Mouse (Mus musculus): ENCODE measurements around the gene Serpina3b. TPM values are rescaled to one million over a fixed set of nuclear protein-coding genes. Genes with fewer than 3 reads are reported as not detected.

The Serpina3b gene
- polyA plus RNA-seq, 1 experiment from 2014 or later = not detected

DNA sequence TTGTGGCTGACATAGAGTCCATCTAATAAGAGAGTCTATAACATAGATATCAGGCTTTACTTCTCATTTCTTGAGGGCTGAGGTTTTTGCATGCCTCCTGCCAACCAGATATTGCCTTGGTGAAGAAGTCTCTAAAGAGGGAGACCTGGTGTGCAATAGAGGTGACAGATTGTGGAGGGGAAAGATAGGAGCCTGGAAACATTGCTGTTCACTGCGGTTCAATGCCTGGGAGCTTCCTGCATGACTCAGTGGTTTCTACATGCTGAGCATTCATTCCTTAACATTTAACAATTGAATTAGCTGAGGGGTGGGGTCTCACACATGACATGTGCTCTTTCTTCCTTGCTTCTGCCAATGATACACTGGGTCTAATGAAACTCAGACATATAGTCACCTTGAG lies 4.7 kb upstream of the Serpina3b start:
- DNase-seq (ENCODE audit: low spot score) (no peak), ATAC-seq (no peak)
- H3K9me3 ChIP-seq (replicated peaks; ENCODE audit: control insufficient read depth, low read length) = no peaks in the 10 kb centered on the region
- no peak overlapping the region for H3K9ac ChIP-seq (ENCODE audit: low read length)
- no peaks in the 10 kb centered on the region for H3K4me1 ChIP-seq (ENCODE audit: control insufficient read depth, insufficient read depth, low read length)
- no peak overlapping the region for H3K4me3 ChIP-seq (ENCODE audit: low read depth, low read length)
- no peaks in the 10 kb centered on the region for H3K27me3 ChIP-seq (replicated peaks; ENCODE audit: control insufficient read depth, insufficient read depth, low read length)
- H3K36me3 ChIP-seq (ENCODE audit: control insufficient read depth, insufficient read depth, low read length) = no peaks in the 10 kb centered on the region
- H3K27ac ChIP-seq (ENCODE audit: low read depth, low read length) = no peak overlapping the region
- WGBS = 92% methylated on average over 1 of the region's 1 CpGs
- H3K4me2 ChIP-seq (ENCODE audit: low read length) = no peak overlapping the region

DNA sequence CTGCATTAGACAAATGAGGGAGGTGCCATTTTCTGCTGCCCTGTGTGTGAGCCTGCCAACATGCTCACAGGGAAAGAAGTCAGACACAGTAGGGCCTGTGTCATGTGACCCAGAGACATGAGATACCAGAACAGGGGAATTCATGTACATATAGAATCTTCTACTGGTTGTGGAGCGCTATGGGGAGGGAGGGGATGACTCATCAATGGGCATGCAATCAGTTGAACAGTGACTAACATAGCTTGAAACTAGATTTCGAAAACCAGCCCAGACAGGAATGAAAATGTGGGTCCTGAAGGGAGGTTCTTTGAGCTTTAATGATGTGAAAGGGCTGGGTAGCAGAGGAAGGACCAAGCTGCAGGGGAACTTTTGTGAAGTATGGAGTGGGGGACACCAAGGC lies 3.8 kb upstream of the Serpina3b start:
- WGBS = 79% methylated on average over 2 of the region's 2 CpGs
- Histone ChIP-seq H3K27ac (ENCODE audit: low read depth, low read length) (no peak overlapping the region), H3K4me2 (ENCODE audit: low read length) (no peak overlapping the region), H3K9ac (ENCODE audit: low read length) (no peak overlapping the region), H3K27me3 (replicated peaks; ENCODE audit: control insufficient read depth, insufficient read depth, low read length) (no peaks in the 10 kb centered on the region), H3K4me3 (ENCODE audit: low read depth, low read length) (no peak overlapping the region), H3K4me1 (ENCODE audit: control insufficient read depth, insufficient read depth, low read length) (no peaks in the 10 kb centered on the region), H3K9me3 (replicated peaks; ENCODE audit: control insufficient read depth, low read length) (no peaks in the 10 kb centered on the region), H3K36me3 (ENCODE audit: control insufficient read depth, insufficient read depth, low read length) (no peaks in the 10 kb centered on the region)
- DNase-seq (ENCODE audit: low spot score) = no peak
- no peak for ATAC-seq

- ATAC-seq (no peak), DNase-seq (ENCODE audit: low spot score) (no peak)
- Histone ChIP-seq H3K9me3 (replicated peaks; ENCODE audit: control insufficient read depth, low read length) (no peaks in the 10 kb centered on the region), H3K4me1 (ENCODE audit: control insufficient read depth, insufficient read depth, low read length) (no peaks in the 10 kb centered on the region), H3K4me2 (ENCODE audit: low read length) (no peak overlapping the region), H3K36me3 (ENCODE audit: control insufficient read depth, insufficient read depth, low read length) (no peaks in the 10 kb centered on the region), H3K4me3 (ENCODE audit: low read depth, low read length) (no peak overlapping the region), H3K27me3 (replicated peaks; ENCODE audit: control insufficient read depth, insufficient read depth, low read length) (no peaks in the 10 kb centered on the region), H3K27ac (ENCODE audit: low read depth, low read length) (no peak overlapping the region), H3K9ac (ENCODE audit: low read length) (no peak overlapping the region)
- WGBS = 89% methylated on average over 5 of the region's 5 CpGs
Observed at GRCm38 (mm10) chr12:104125021-104125560, 2.7 kb upstream of the Serpina3b start.

DNA sequence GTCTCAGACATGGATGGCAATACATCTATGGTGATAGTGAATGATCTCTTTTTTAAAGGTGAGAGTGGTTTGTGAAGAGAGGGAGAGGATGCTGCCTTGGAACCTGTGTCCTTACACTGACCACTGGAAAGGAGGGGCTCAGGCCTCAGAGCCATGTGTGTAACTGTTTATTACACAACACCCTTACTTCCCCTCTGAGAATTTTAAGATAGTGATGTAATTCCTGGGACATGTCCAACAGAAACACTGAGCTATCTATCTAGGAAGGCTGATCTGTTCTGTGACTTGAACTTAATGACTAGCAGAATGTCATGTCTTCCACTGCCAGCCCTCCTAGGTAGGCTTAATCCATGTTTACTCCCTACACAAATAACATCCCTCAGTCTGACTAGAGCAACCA lies 3.2 kb downstream of the Serpina3b start:
- Histone ChIP-seq H3K9ac (ENCODE audit: low read length) (no peak overlapping the region), H3K9me3 (replicated peaks; ENCODE audit: control insufficient read depth, low read length) (no peaks in the 10 kb centered on the region), H3K27ac (ENCODE audit: low read depth, low read length) (no peak overlapping the region), H3K27me3 (replicated peaks; ENCODE audit: control insufficient read depth, insufficient read depth, low read length) (no peaks in the 10 kb centered on the region), H3K4me1 (ENCODE audit: control insufficient read depth, insufficient read depth, low read length) (no peaks in the 10 kb centered on the region), H3K4me3 (ENCODE audit: low read depth, low read length) (no peak overlapping the region), H3K36me3 (ENCODE audit: control insufficient read depth, insufficient read depth, low read length) (no peaks in the 10 kb centered on the region), H3K4me2 (ENCODE audit: low read length) (no peak overlapping the region)
- ATAC-seq (no peak), DNase-seq (ENCODE audit: low spot score) (no peak)

DNA sequence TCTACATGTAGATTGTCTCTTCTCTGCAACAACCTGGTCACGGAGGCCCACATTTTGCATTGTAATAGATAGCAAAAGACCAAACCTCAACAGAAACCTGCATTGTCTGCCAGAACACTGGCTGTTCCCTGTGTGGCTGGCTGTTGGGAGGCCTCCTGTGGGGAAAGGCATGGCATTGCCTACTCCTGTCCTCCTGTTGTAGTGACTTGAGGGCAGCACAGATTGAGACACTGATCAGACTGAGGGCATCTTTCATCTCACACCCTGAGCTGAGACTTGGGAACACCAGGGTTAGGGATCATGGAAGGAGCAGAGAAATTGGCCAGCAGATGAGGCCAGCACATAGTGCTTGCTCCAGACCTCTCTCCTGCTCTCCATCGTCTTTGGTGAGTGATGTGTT lies 10.4 kb downstream of the Serpina3b start:
- no peaks in the 10 kb centered on the region for H3K36me3 ChIP-seq (ENCODE audit: control insufficient read depth, insufficient read depth, low read length)
- no peak overlapping the region for H3K9ac ChIP-seq (ENCODE audit: low read length)
- no peak for DNase-seq (ENCODE audit: low spot score)
- H3K4me2 ChIP-seq (ENCODE audit: low read length) = no peak overlapping the region
- no peaks in the 10 kb centered on the region for H3K9me3 ChIP-seq (replicated peaks; ENCODE audit: control insufficient read depth, low read length)
- no peak overlapping the region for H3K4me3 ChIP-seq (ENCODE audit: low read depth, low read length)
- 83% methylated on average over 2 of the region's 2 CpGs for WGBS
- H3K27ac ChIP-seq (ENCODE audit: low read depth, low read length) = no peak overlapping the region
- H3K4me1 ChIP-seq (ENCODE audit: control insufficient read depth, insufficient read depth, low read length) = no peaks in the 10 kb centered on the region
- H3K27me3 ChIP-seq (replicated peaks; ENCODE audit: control insufficient read depth, insufficient read depth, low read length) = no peaks in the 10 kb centered on the region
- no peak for ATAC-seq

- H3K36me3 ChIP-seq (ENCODE audit: control insufficient read depth, insufficient read depth, low read length) = no peaks in the 10 kb centered on the region
- H3K9me3 ChIP-seq (replicated peaks; ENCODE audit: control insufficient read depth, low read length) = no peaks in the 10 kb centered on the region
- no peaks in the 10 kb centered on the region for H3K27me3 ChIP-seq (replicated peaks; ENCODE audit: control insufficient read depth, insufficient read depth, low read length)
- H3K4me2 ChIP-seq (ENCODE audit: low read length) = no peak overlapping the region
- H3K27ac ChIP-seq (ENCODE audit: low read depth, low read length) = no peak overlapping the region
- no peak overlapping the region for H3K9ac ChIP-seq (ENCODE audit: low read length)
- WGBS = 86% methylated on average over 4 of the region's 4 CpGs
- no peak for ATAC-seq
- H3K4me3 ChIP-seq (ENCODE audit: low read depth, low read length) = no peak overlapping the region
- H3K4me1 ChIP-seq (ENCODE audit: control insufficient read depth, insufficient read depth, low read length) = no peaks in the 10 kb centered on the region
- no peak for DNase-seq (ENCODE audit: low spot score)
Observed at GRCm38 (mm10) chr12:104140543-104141103, 12.8 kb downstream of the Serpina3b start.

GRCm38 (mm10) chr12:104141506-104141905 lies 13.7 kb downstream of the Serpina3b start:
- ATAC-seq = no peak
- H3K9ac ChIP-seq (ENCODE audit: low read length) = no peak overlapping the region
- no peaks in the 10 kb centered on the region for H3K27me3 ChIP-seq (replicated peaks; ENCODE audit: control insufficient read depth, insufficient read depth, low read length)
- H3K4me1 ChIP-seq (ENCODE audit: control insufficient read depth, insufficient read depth, low read length) = no peaks in the 10 kb centered on the region
- no peak overlapping the region for H3K4me3 ChIP-seq (ENCODE audit: low read depth, low read length)
- no peak overlapping the region for H3K27ac ChIP-seq (ENCODE audit: low read depth, low read length)
- no peak for DNase-seq (ENCODE audit: low spot score)
- no peaks in the 10 kb centered on the region for H3K36me3 ChIP-seq (ENCODE audit: control insufficient read depth, insufficient read depth, low read length)
- H3K4me2 ChIP-seq (ENCODE audit: low read length) = no peak overlapping the region
- no peaks in the 10 kb centered on the region for H3K9me3 ChIP-seq (replicated peaks; ENCODE audit: control insufficient read depth, low read length)
- 79% methylated on average over 1 of the region's 1 CpGs for WGBS

DNA sequence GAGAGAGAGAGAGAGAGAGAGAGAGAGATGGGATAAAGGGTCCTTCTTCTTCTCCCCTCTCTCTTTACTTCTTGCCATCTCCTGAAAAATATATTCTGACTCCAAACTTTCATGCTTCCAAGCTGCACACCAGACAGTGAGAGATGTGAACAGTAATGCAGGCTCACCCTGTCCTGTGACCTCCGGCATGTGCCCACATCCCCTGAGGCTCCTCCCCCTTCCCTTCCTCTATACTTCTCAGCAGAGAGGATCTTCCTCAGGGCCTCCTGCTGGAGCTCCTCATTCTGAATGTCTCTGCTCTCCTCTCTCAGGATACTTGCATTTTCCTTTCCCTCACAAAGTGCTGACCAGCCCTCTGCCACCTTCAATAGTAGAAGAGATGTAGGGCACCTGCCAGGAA lies 14.6 kb downstream of the Serpina3b start:
- Histone ChIP-seq H3K4me2 (ENCODE audit: low read length) (no peak overlapping the region), H3K9ac (ENCODE audit: low read length) (no peak overlapping the region), H3K9me3 (replicated peaks; ENCODE audit: control insufficient read depth, low read length) (no peaks in the 10 kb centered on the region), H3K27me3 (replicated peaks; ENCODE audit: control insufficient read depth, insufficient read depth, low read length) (no peaks in the 10 kb centered on the region), H3K4me3 (ENCODE audit: low read depth, low read length) (no peak overlapping the region), H3K4me1 (ENCODE audit: control insufficient read depth, insufficient read depth, low read length) (no peaks in the 10 kb centered on the region), H3K27ac (ENCODE audit: low read depth, low read length) (no peak overlapping the region), H3K36me3 (ENCODE audit: control insufficient read depth, insufficient read depth, low read length) (no peaks in the 10 kb centered on the region)
- DNase-seq (ENCODE audit: low spot score) (no peak), ATAC-seq (no peak)
- 67% methylated on average over 1 of the region's 1 CpGs for WGBS

DNA sequence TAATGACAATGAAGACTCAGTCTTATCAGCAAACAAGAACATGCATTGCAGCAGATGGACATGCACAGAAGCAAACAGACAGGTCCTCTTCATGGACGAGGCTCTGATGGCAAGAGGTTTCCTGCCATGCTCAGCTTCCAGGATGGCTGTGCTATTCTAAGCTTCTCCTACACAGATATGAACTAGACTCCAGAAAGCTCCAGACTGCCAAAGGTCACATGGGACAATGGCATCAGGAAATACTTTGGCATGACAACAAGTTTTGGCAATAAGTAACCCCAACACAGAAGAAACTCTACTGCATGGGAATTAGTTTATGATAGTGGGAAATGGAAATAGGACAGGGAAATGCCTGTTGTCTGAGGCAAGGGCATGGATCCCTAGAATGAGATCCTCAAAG lies 15.5 kb downstream of the Serpina3b start:
- no peaks in the 10 kb centered on the region for H3K27me3 ChIP-seq (replicated peaks; ENCODE audit: control insufficient read depth, insufficient read depth, low read length)
- 93% methylated on average over 1 of the region's 1 CpGs for WGBS
- H3K4me1 ChIP-seq (ENCODE audit: control insufficient read depth, insufficient read depth, low read length) = no peaks in the 10 kb centered on the region
- H3K27ac ChIP-seq (ENCODE audit: low read depth, low read length) = no peak overlapping the region
- H3K9me3 ChIP-seq (replicated peaks; ENCODE audit: control insufficient read depth, low read length) = no peaks in the 10 kb centered on the region
- H3K36me3 ChIP-seq (ENCODE audit: control insufficient read depth, insufficient read depth, low read length) = no peaks in the 10 kb centered on the region
- no peak overlapping the region for H3K4me3 ChIP-seq (ENCODE audit: low read depth, low read length)
- no peak overlapping the region for H3K9ac ChIP-seq (ENCODE audit: low read length)
- ATAC-seq (no peak), DNase-seq (ENCODE audit: low spot score) (no peak)
- no peak overlapping the region for H3K4me2 ChIP-seq (ENCODE audit: low read length)

Data from forebrain, embryonic 14.5 days (tissue).